Mouse (Mus musculus): ENCODE results near the gene Kcnn3. TPM values are rescaled to one million over a fixed set of nuclear protein-coding genes. Genes with fewer than 3 reads are reported as not detected.
A peak's percentile ranks its signal among the peaks of the same experiment; 100 is the strongest.

The Kcnn3 gene
- polyA plus RNA-seq, 1 experiment from 2014 or later, result 1.4 TPM

- peak overlapping the region; percentile 28; the same call in 1 of the 2 replicates for H3K4me2 ChIP-seq
- no peaks in the 10 kb centered on the region for H3K27me3 ChIP-seq (replicated peaks)
- peak overlapping the region; percentile 17 for H3K27ac ChIP-seq (ENCODE audit: poor library complexity, severe bottlenecking)
- no peak overlapping the region for H3K4me3 ChIP-seq
- H3K9me3 ChIP-seq (replicated peaks), result no peaks in the 10 kb centered on the region
- H3K36me3 ChIP-seq, result no peaks in the 10 kb centered on the region
- peak overlapping the region; percentile 54; the same call in 1 of the 2 replicates for H3K9ac ChIP-seq
- peaks cover 15% of the 10 kb centered on the region for H3K4me1 ChIP-seq (replicated peaks)
- ATAC-seq (ENCODE audit: insufficient number of reproducible peaks, low FRiP score), result peak; percentile 77; the same call in 1 of the 2 replicates
- 32% methylated on average over 18 of the region's 18 CpGs for WGBS
These were observed 93.9 kb downstream of the Kcnn3 start for GRCm38 (mm10) chr3:89613526-89614523.

GRCm38 (mm10) chr3:89616861-89617260, 96.9 kb downstream of the Kcnn3 start:
- Histone ChIP-seq H3K9me3 (replicated peaks) (no peaks in the 10 kb centered on the region), H3K27me3 (replicated peaks) (no peaks in the 10 kb centered on the region), H3K36me3 (no peaks in the 10 kb centered on the region), H3K4me2 (no peak overlapping the region), H3K4me3 (no peak overlapping the region), H3K9ac (no peak overlapping the region), H3K27ac (ENCODE audit: poor library complexity, severe bottlenecking) (no peak overlapping the region), H3K4me1 (replicated peaks) (peaks cover 15% of the 10 kb centered on the region)
- ATAC-seq (ENCODE audit: insufficient number of reproducible peaks, low FRiP score), result no peak
- 53% methylated on average over 6 of the region's 6 CpGs for WGBS

DNA sequence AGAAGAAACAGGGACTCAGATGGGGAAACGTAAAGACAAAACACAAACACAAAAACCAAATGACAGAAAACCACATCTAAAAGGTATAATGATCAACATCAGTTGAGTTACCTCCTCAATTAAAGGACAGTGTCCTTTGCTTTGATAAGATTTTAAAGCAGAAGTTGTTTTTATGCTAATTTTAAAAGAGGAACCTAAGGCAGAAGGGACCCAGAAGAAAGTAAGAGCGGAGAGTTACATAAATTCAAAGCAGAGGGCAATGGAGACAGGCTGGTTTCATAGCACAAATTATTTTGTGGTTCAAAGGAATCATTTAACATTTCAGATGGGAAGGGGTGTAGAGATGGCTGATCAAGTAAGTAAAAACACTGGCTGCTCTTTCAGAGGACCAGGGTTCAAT, 97.4 kb downstream of the Kcnn3 start:
- no peak overlapping the region for H3K9ac ChIP-seq
- H3K27me3 ChIP-seq (replicated peaks), result no peaks in the 10 kb centered on the region
- H3K4me1 ChIP-seq (replicated peaks), result peaks cover 15% of the 10 kb centered on the region
- no peak overlapping the region for H3K4me3 ChIP-seq
- WGBS, result 85% methylated on average over 2 of the region's 2 CpGs
- no peaks in the 10 kb centered on the region for H3K9me3 ChIP-seq (replicated peaks)
- no peaks in the 10 kb centered on the region for H3K36me3 ChIP-seq
- no peak for ATAC-seq (ENCODE audit: insufficient number of reproducible peaks, low FRiP score)
- H3K27ac ChIP-seq (ENCODE audit: poor library complexity, severe bottlenecking), result no peak overlapping the region
- no peak overlapping the region for H3K4me2 ChIP-seq

DNA sequence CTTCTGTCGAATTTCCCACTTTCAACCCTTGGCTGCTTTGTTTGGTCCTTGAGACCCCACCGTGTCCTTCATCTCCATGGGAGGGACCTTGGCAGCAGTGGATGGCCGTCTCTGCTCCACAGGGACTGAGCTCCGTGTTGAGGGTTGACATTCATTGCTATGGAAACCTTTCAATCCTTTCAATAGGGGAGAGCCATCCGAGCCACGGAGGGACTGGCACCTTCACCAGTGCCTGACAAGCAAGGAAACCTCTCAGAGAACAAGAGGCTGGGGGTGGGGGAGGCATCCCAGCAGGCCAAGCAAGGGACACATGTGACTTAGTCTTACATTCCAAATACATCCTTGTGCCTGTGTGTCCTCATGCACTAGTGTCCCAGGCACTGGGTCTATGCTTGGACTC, 102.9 kb downstream of the Kcnn3 start:
- no peaks in the 10 kb centered on the region for H3K36me3 ChIP-seq
- no peak overlapping the region for H3K4me2 ChIP-seq
- H3K9ac ChIP-seq, result no peak overlapping the region
- no peaks in the 10 kb centered on the region for H3K9me3 ChIP-seq (replicated peaks)
- H3K27me3 ChIP-seq (replicated peaks), result no peaks in the 10 kb centered on the region
- H3K4me3 ChIP-seq, result no peak overlapping the region
- peaks cover 6% of the 10 kb centered on the region for H3K4me1 ChIP-seq (replicated peaks)
- ATAC-seq (ENCODE audit: insufficient number of reproducible peaks, low FRiP score), result no peak
- WGBS, result 26% methylated on average over 6 of the region's 6 CpGs
- H3K27ac ChIP-seq (ENCODE audit: poor library complexity, severe bottlenecking), result no peak overlapping the region

DNA sequence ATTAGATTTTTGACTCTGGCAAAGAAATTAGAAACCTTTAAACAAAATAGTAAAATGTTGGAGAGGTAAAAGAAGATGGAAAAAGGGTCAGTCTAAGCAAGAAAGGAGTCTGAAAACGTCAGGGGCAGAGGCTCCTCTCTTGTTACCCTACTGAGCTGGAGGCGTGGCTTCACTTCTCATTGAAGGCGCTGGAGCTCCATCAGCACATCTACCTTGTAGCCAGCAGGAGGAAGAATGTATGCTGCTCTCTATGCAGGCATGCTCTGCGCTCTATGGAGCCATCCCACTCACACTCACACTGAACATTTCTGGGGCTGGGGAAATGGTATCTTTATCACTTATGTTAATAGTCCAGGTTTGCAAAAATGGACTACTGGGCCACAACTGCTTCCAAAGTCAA, 103.6 kb downstream of the Kcnn3 start:
- no peak overlapping the region for H3K4me3 ChIP-seq
- H3K9ac ChIP-seq, result no peak overlapping the region
- H3K4me1 ChIP-seq (replicated peaks), result peaks cover 6% of the 10 kb centered on the region
- no peak overlapping the region for H3K27ac ChIP-seq (ENCODE audit: poor library complexity, severe bottlenecking)
- no peak for ATAC-seq (ENCODE audit: insufficient number of reproducible peaks, low FRiP score)
- no peaks in the 10 kb centered on the region for H3K36me3 ChIP-seq
- WGBS, result 38% methylated on average over 4 of the region's 4 CpGs
- no peaks in the 10 kb centered on the region for H3K9me3 ChIP-seq (replicated peaks)
- no peak overlapping the region for H3K4me2 ChIP-seq
- H3K27me3 ChIP-seq (replicated peaks), result no peaks in the 10 kb centered on the region

DNA sequence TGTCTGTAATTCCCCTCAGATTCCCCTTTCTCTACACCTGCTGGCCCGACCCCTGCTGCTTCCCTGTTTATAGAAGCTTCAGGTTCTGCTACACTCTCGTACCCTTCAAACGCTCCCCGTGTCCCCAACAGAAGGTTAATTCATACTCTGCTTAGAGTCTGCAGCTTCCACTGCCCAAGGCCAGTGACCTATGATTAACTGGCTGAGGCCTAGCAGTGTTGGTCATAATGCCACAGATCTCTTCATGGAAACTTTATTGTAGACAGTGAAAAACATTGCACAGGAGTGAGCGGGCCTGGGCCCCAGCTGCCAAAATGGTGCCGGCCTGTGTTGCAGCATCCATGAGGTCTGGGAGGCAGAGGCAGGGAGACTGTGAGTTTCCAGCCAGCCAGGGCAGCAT, 104.0 kb downstream of the Kcnn3 start:
- Histone ChIP-seq H3K27ac (ENCODE audit: poor library complexity, severe bottlenecking) (no peak overlapping the region), H3K9ac (no peak overlapping the region), H3K36me3 (no peaks in the 10 kb centered on the region), H3K27me3 (replicated peaks) (no peaks in the 10 kb centered on the region), H3K4me1 (replicated peaks) (peaks cover 6% of the 10 kb centered on the region), H3K4me3 (no peak overlapping the region), H3K4me2 (no peak overlapping the region), H3K9me3 (replicated peaks) (no peaks in the 10 kb centered on the region)
- 75% methylated on average over 6 of the region's 6 CpGs for WGBS
- ATAC-seq (ENCODE audit: insufficient number of reproducible peaks, low FRiP score), result no peak

- WGBS, result 68% methylated on average over 5 of the region's 5 CpGs
These were observed 105.0 kb downstream of the Kcnn3 start for GRCm38 (mm10) chr3:89624814-89625445.

GRCm38 (mm10) chr3:89626556-89626955, 106.6 kb downstream of the Kcnn3 start:
- Histone ChIP-seq H3K9me3 (replicated peaks) (no peaks in the 10 kb centered on the region), H3K9ac (no peak overlapping the region), H3K4me2 (no peak overlapping the region), H3K4me1 (replicated peaks) (peaks cover 12% of the 10 kb centered on the region), H3K4me3 (no peak overlapping the region), H3K36me3 (no peaks in the 10 kb centered on the region), H3K27me3 (replicated peaks) (no peaks in the 10 kb centered on the region), H3K27ac (ENCODE audit: poor library complexity, severe bottlenecking) (no peak overlapping the region)
- no peak for ATAC-seq (ENCODE audit: insufficient number of reproducible peaks, low FRiP score)
- WGBS, result 58% methylated on average over 4 of the region's 4 CpGs

More at GRCm38 (mm10) chr3:89624814-89625445, 105.0 kb downstream of the Kcnn3 start:
- H3K4me3 ChIP-seq, result no peak overlapping the region
- H3K4me2 ChIP-seq, result no peak overlapping the region
- no peak overlapping the region for H3K9ac ChIP-seq
- H3K4me1 ChIP-seq (replicated peaks), result peaks cover 12% of the 10 kb centered on the region
- no peak overlapping the region for H3K27ac ChIP-seq (ENCODE audit: poor library complexity, severe bottlenecking)
- H3K36me3 ChIP-seq, result no peaks in the 10 kb centered on the region
- ATAC-seq (ENCODE audit: insufficient number of reproducible peaks, low FRiP score), result no peak
- no peaks in the 10 kb centered on the region for H3K9me3 ChIP-seq (replicated peaks)
- no peaks in the 10 kb centered on the region for H3K27me3 ChIP-seq (replicated peaks)

GRCm38 (mm10) chr3:89629811-89630210, 109.8 kb downstream of the Kcnn3 start:
- peaks cover 19% of the 10 kb centered on the region for H3K4me1 ChIP-seq (replicated peaks)
- H3K27me3 ChIP-seq (replicated peaks), result 0 out of 2 replicates have a peak, but pooled peaks cover 7% of the 10 kb centered on the region
- no peaks in the 10 kb centered on the region for H3K36me3 ChIP-seq
- no peaks in the 10 kb centered on the region for H3K9me3 ChIP-seq (replicated peaks)
- no peak for ATAC-seq (ENCODE audit: insufficient number of reproducible peaks, low FRiP score)
- no peak overlapping the region for H3K27ac ChIP-seq (ENCODE audit: poor library complexity, severe bottlenecking)
- no peak overlapping the region for H3K4me2 ChIP-seq
- H3K4me3 ChIP-seq, result no peak overlapping the region
- no peak overlapping the region for H3K9ac ChIP-seq
- 52% methylated on average over 3 of the region's 3 CpGs for WGBS

DNA sequence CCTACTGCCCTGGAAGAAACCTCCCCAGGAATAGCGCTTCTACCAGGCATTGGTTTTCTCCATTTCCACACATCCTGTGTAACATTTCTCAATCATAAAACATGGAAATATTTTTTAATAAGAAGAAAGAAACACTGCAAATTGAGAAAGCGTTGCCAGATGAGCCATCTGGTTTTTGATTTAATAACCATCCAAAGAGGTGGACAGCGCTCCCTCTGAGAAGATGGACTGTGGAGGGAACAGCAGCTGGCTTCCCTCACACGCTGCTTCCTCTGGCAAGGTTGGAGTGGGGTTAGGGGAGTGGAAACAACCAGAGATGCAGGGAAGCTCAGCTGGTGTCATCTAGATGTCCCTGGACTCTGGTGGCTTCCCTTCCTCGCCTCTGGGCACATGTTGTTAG, 111.8 kb downstream of the Kcnn3 start:
- Histone ChIP-seq H3K36me3 (no peaks in the 10 kb centered on the region), H3K27me3 (replicated peaks) (0 out of 2 replicates have a peak, but pooled peaks cover 7% of the 10 kb centered on the region), H3K27ac (ENCODE audit: poor library complexity, severe bottlenecking) (no peak overlapping the region), H3K4me2 (no peak overlapping the region), H3K4me1 (replicated peaks) (peaks cover 14% of the 10 kb centered on the region), H3K9me3 (replicated peaks) (no peaks in the 10 kb centered on the region), H3K4me3 (no peak overlapping the region), H3K9ac (no peak overlapping the region)
- ATAC-seq (ENCODE audit: insufficient number of reproducible peaks, low FRiP score), result no peak
- 81% methylated on average over 5 of the region's 5 CpGs for WGBS

GRCm38 (mm10) chr3:89633531-89633930, 113.6 kb downstream of the Kcnn3 start:
- H3K36me3 ChIP-seq, result no peaks in the 10 kb centered on the region
- no peak overlapping the region for H3K27ac ChIP-seq (ENCODE audit: poor library complexity, severe bottlenecking)
- H3K4me3 ChIP-seq, result no peak overlapping the region
- no peak overlapping the region for H3K9ac ChIP-seq
- no peak for ATAC-seq (ENCODE audit: insufficient number of reproducible peaks, low FRiP score)
- no peak overlapping the region for H3K4me2 ChIP-seq
- H3K4me1 ChIP-seq (replicated peaks), result peaks cover 13% of the 10 kb centered on the region
- 57% methylated on average over 6 of the region's 6 CpGs for WGBS
- no peaks in the 10 kb centered on the region for H3K9me3 ChIP-seq (replicated peaks)
- 0 out of 2 replicates have a peak, but pooled peaks cover 7% of the 10 kb centered on the region for H3K27me3 ChIP-seq (replicated peaks)

Measured in heart, embryonic 12.5 days (tissue).